19 mouse cellular contexts compared by ENCODE assay signal in genomic region chr9:81921456-81921855, GRCm38 (mm10). TPM values are rescaled to one million over a fixed set of nuclear protein-coding genes. Genes with fewer than 3 reads are reported as not detected.
DNase-seq lines count a peak whose midpoint lies in the region; ATAC-seq and TF ChIP-seq lines count a peak whose summit lies in the region.
"Had no signal": no experiment of that assay in that cellular context is flagged by ENCODE, and none has a peak within 500 bp of the region (broad histone marks: within the 10 kb centered on the region; RNA-seq: fewer than 3 reads in every experiment).

No protein-coding gene starts in this region.

- H3K4me1 ChIP-seq in forebrain, postnatal 0 days (ENCODE audit: insufficient read depth): no peaks in the 10 kb centered on the region
- no peaks in the 10 kb centered on the region for H3K4me1 ChIP-seq in forebrain, embryonic 16.5 days (replicated peaks; ENCODE audit: control insufficient read depth, insufficient read depth, low read length)
- peaks cover 0 to 4% of the 10 kb centered on the region in 2 experiments; a peak in 2 of 4 replicates for H3K4me1 ChIP-seq in MEL (ENCODE audit: control insufficient read depth in 1 of 2, insufficient read depth in 2 of 2, low read length in 2 of 2)
- H3K4me1 ChIP-seq in stomach, postnatal 0 days (replicated peaks; ENCODE audit: control insufficient read depth, insufficient read depth): no peaks in the 10 kb centered on the region
- H3K4me1 ChIP-seq: embryonic facial prominence, embryonic 12.5 days; forebrain, embryonic 13.5 days; heart, embryonic 12.5 days; hindbrain, embryonic 10.5 days had no signal

- no peak for ATAC-seq in forebrain, postnatal 0 days
- no peak for ATAC-seq in forebrain, embryonic 16.5 days
- ATAC-seq in stomach, postnatal 0 days (ENCODE audit: low FRiP score, low TSS enrichment): no peak
- ATAC-seq: forebrain, embryonic 13.5 days had no signal

- no peaks in the 10 kb centered on the region for H3K27me3 ChIP-seq in forebrain, postnatal 0 days (ENCODE audit: insufficient read depth, low read length)
- no peaks in the 10 kb centered on the region for H3K27me3 ChIP-seq in forebrain, embryonic 16.5 days (replicated peaks; ENCODE audit: control insufficient read depth, insufficient read depth, low read length)
- no peaks in the 10 kb centered on the region for H3K27me3 ChIP-seq in MEL (ENCODE audit: control insufficient read depth in 1 of 2, insufficient read depth in 2 of 2, low read length in 2 of 2)
- H3K27me3 ChIP-seq in stomach, postnatal 0 days (ENCODE audit: control insufficient read depth, insufficient read depth, low read length): no peaks in the 10 kb centered on the region
- H3K27me3 ChIP-seq: CH12.LX; embryonic facial prominence, embryonic 12.5 days; forebrain, embryonic 13.5 days; heart, embryonic 12.5 days had no signal

- H3K27ac ChIP-seq in forebrain, postnatal 0 days (ENCODE audit: low read depth, low read length): no peak overlapping the region
- no peak overlapping the region for H3K27ac ChIP-seq in forebrain, embryonic 16.5 days (ENCODE audit: low read length)
- H3K27ac ChIP-seq in left cerebral cortex, adult 2 months: no peak overlapping the region
- no peak overlapping the region for H3K27ac ChIP-seq in MEL (ENCODE audit: control insufficient read depth, low read depth, low read length)
- H3K27ac ChIP-seq in stomach, postnatal 0 days (replicated peaks): no peak overlapping the region
- H3K27ac ChIP-seq: embryonic facial prominence, embryonic 12.5 days; forebrain, embryonic 13.5 days; hindbrain, embryonic 10.5 days; hindbrain, embryonic 14.5 days had no signal

- H3K79me2 ChIP-seq in MEL (ENCODE audit: control insufficient read depth, insufficient read depth, low read length, poor library complexity): no peaks in the 10 kb centered on the region

- TF ChIP-seq EP300 in MEL (IDR thresholded peaks at IDR 0.05; ENCODE audit: low read depth in 1 of 2, low read length in 2 of 2): no peak
- TF ChIP-seq EP300 in stomach, postnatal 0 days (optimal IDR thresholded peaks at IDR 0.05): no peak

- H3K9me3 ChIP-seq in forebrain, postnatal 0 days (ENCODE audit: low read length): no peaks in the 10 kb centered on the region
- no peaks in the 10 kb centered on the region for H3K9me3 ChIP-seq in forebrain, embryonic 16.5 days (ENCODE audit: control insufficient read depth, low read length)
- H3K9me3 ChIP-seq in MEL (replicated peaks; ENCODE audit: insufficient read depth, low read length): no peaks in the 10 kb centered on the region
- no peaks in the 10 kb centered on the region for H3K9me3 ChIP-seq in stomach, postnatal 0 days (ENCODE audit: control insufficient read depth, low read length)
- H3K9me3 ChIP-seq: embryonic facial prominence, embryonic 12.5 days; forebrain, embryonic 13.5 days; heart, embryonic 12.5 days; hindbrain, embryonic 10.5 days had no signal

- TF ChIP-seq RAD21 in MEL (IDR thresholded peaks at IDR 0.05; ENCODE audit: low read depth, low read length): peak; percentile 59

- 0 out of 2 replicates have a peak, but pooled peaks have one; percentile 5 for TF ChIP-seq CTCF in forebrain, postnatal 0 days (IDR thresholded peaks at IDR 0.05; ENCODE audit: low read depth)
- TF ChIP-seq CTCF in left cerebral cortex, adult 2 months (IDR thresholded peaks at IDR 0.05): peak; percentile 22; the same call in 1 of the 2 replicates
- peak in 2 of 3 experiments; percentile 14 to 48; a peak in 2 of 6 replicates for TF ChIP-seq CTCF in MEL (IDR thresholded peaks at IDR 0.05 in 2 of 3, conservative IDR thresholded peaks at IDR 0.05 in 1 of 3; ENCODE audit: control insufficient read depth in 1 of 3, insufficient read depth in 1 of 3, low read depth in 2 of 3, low read length in 3 of 3, poor library complexity in 1 of 3, severe bottlenecking in 1 of 3)
- TF ChIP-seq CTCF in stomach, postnatal 0 days (IDR thresholded peaks at IDR 0.05; ENCODE audit: low read depth): peak; percentile 48

- TF ChIP-seq POLR2A in MEL (IDR thresholded peaks at IDR 0.05; ENCODE audit: control insufficient read depth in 1 of 2, insufficient read depth in 1 of 2, low read depth in 1 of 2, low read length in 2 of 2, poor library complexity in 1 of 2): no peak

- no peak overlapping the region for H3K9ac ChIP-seq in forebrain, postnatal 0 days
- H3K9ac ChIP-seq in forebrain, embryonic 16.5 days (replicated peaks; ENCODE audit: low read depth, low read length): no peak overlapping the region
- no peak overlapping the region for H3K9ac ChIP-seq in MEL (ENCODE audit: control insufficient read depth, low read depth, low read length, poor library complexity, severe bottlenecking)
- H3K9ac ChIP-seq in stomach, postnatal 0 days (ENCODE audit: low read length): no peak overlapping the region
- H3K9ac ChIP-seq: embryonic facial prominence, embryonic 12.5 days; forebrain, embryonic 13.5 days; heart, embryonic 12.5 days; hindbrain, embryonic 14.5 days had no signal

- no peak for DNase-seq in forebrain, postnatal 0 days
- no peak for DNase-seq in left cerebral cortex, adult 2 months (ENCODE audit: extremely low spot score in 1 of 2, low spot score in 2 of 2)
- no peak for DNase-seq in left cerebral cortex, adult 18-20 months (ENCODE audit: low spot score in 2 of 2)
- DNase-seq in MEL (ENCODE audit: low read depth, low spot score): peak; percentile 20
- DNase-seq in stomach, postnatal 0 days (ENCODE audit: low spot score): no peak
- DNase-seq: adrenal gland, adult 2 months; adrenal gland, postnatal 25 days; cerebellum, adult 2 months; gastrocnemius, postnatal 10 days had no signal

- WGBS in forebrain, postnatal 0 days: 94% methylated on average over 1 of the region's 1 CpGs
- WGBS in forebrain, embryonic 16.5 days: 94% methylated on average over 1 of the region's 1 CpGs
- 84% methylated on average over 1 of the region's 1 CpGs for WGBS in stomach, postnatal 0 days

- intact Hi-C loops in left cerebral cortex, adult 2 months (cut with DNase I): no loop called here

- no peak overlapping the region for H3K4me2 ChIP-seq in forebrain, postnatal 0 days (ENCODE audit: low read depth)
- H3K4me2 ChIP-seq in forebrain, embryonic 16.5 days (ENCODE audit: low read length): no peak overlapping the region
- H3K4me2 ChIP-seq in stomach, postnatal 0 days (replicated peaks; ENCODE audit: low read depth): no peak overlapping the region
- H3K4me2 ChIP-seq: embryonic facial prominence, embryonic 12.5 days; forebrain, embryonic 13.5 days; heart, embryonic 12.5 days; hindbrain, embryonic 14.5 days had no signal

- no peak overlapping the region for H3K4me3 ChIP-seq in forebrain, postnatal 0 days (ENCODE audit: low read depth, low read length)
- no peak overlapping the region for H3K4me3 ChIP-seq in forebrain, embryonic 16.5 days (replicated peaks; ENCODE audit: low read length)
- H3K4me3 ChIP-seq in left cerebral cortex, adult 2 months: no peak overlapping the region
- H3K4me3 ChIP-seq in MEL (ENCODE audit: control insufficient read depth in 1 of 2, insufficient read depth in 1 of 2, low read depth in 2 of 2, low read length in 2 of 2): no peak overlapping the region
- H3K4me3 ChIP-seq in stomach, postnatal 0 days (ENCODE audit: low read depth, low read length): no peak overlapping the region
- H3K4me3 ChIP-seq: embryonic facial prominence, embryonic 12.5 days; forebrain, embryonic 13.5 days; heart, embryonic 12.5 days; hindbrain, embryonic 10.5 days had no signal

- no peaks in the 10 kb centered on the region for H3K36me3 ChIP-seq in forebrain, postnatal 0 days (ENCODE audit: insufficient read depth)
- no peaks in the 10 kb centered on the region for H3K36me3 ChIP-seq in forebrain, embryonic 16.5 days (ENCODE audit: control insufficient read depth, insufficient read depth)
- H3K36me3 ChIP-seq in MEL (ENCODE audit: control insufficient read depth in 1 of 2, insufficient read depth in 2 of 2, low read length in 2 of 2): peaks cover 0 to 9% of the 10 kb centered on the region in 2 experiments; a peak in 2 of 4 replicates
- no peaks in the 10 kb centered on the region for H3K36me3 ChIP-seq in stomach, postnatal 0 days (ENCODE audit: control insufficient read depth, insufficient read depth, low read length)
- H3K36me3 ChIP-seq: embryonic facial prominence, embryonic 12.5 days; heart, embryonic 12.5 days; hindbrain, embryonic 10.5 days had no signal

TF ChIP-seq in MEL, 35 proteins besides CTCF, POLR2A, EP300 and RAD21:
- TF ChIP-seq JUND (IDR thresholded peaks at IDR 0.05; ENCODE audit: low read depth, low read length) (no peak), ZC3H11A (IDR thresholded peaks at IDR 0.05; ENCODE audit: low read depth, low read length) (peak; percentile 58), UBTF (IDR thresholded peaks at IDR 0.05; ENCODE audit: borderline replicate concordance, insufficient read depth, low read depth, low read length) (no peak), SMC3 (IDR thresholded peaks at IDR 0.05; ENCODE audit: low read depth, low read length) (peak; percentile 74)

RNA-seq across cellular contexts. Expression of gene Mei4, which starts 58.0 kb away (rescaled TPM):
- 2.2 and 2.3 TPM in 2 replicates for total RNA-seq in forebrain, postnatal 0 days (2014; rRNA removed)
- 1.3 and 1.5 TPM in 2 replicates for polyA plus RNA-seq in forebrain, postnatal 0 days (2015; fragmentation: Nextera tagmentation; extraction: Ambion mirVana)
- polyA plus RNA-seq in forebrain, embryonic 16.5 days (2015; fragmentation: Nextera tagmentation; extraction: Ambion mirVana): 0.93 and 1.3 TPM in 2 replicates
- total RNA-seq in left cerebral cortex, adult 2 months (2021): 1 to 10 TPM; 1.0 to 1.1 TPM
- total RNA-seq in left cerebral cortex, adult 18-20 months (2021): 1 to 10 TPM in 1 of 2 experiments, under 1 TPM in 1; 0.94 to 1.7 TPM
- total RNA-seq in MEL (2012; rRNA removed): not detected in 2 replicates
- not detected for polyA plus RNA-seq in MEL (2012; ENCODE audit: insufficient read depth in 1 of 2, insufficient read length in 2 of 2, low read depth in 1 of 2, low replicate concordance in 2 of 2, missing spikeins in 1 of 2)
- 0.45 and 0.70 TPM in 2 replicates for polyA plus RNA-seq in stomach, postnatal 0 days (2015; fragmentation: Nextera tagmentation; extraction: Ambion mirVana)
- total RNA-seq: CH12.LX; gastrocnemius, postnatal 10 days; gastrocnemius, postnatal 4 days; heart, adult 8-10 months; heart, postnatal 25 days had no signal
